Mouse (Mus musculus) thymus, postnatal 25 days (tissue): ENCODE measurements around the gene Clint1.
"Not testable (repeated sequence)": the region's sequence is repeated elsewhere in the genome, so short reads cannot be mapped to it uniquely, and the experiment has no call there.

Source experiments
- DNase-seq: peaks from one replicate; pipeline ENCODE4 v3.0.0; 2022

Clint1 gene

GRCm38 (mm10) chr11:45849203-45849602, 2.6 kb upstream of the Clint1 start:
- no peak for DNase-seq

DNA sequence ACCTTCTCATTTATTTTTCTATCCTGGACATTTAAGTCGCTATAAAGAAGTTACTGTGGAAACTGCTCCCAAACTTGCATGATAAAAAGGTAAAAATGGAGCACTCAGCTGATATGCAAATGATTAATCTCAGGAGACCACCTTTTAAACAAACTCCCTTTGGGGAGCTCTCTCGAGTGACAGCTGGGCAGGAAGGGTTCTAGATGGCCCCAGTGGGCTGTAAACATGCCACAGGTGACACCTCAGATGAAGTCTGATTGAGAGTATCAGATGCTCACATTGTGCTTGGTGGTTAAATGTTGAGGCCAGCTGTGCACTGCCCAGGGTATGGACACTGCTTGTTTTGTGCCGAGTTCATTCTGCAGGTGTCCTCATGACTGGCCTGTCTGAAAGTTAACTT, 2.0 kb upstream of the Clint1 start:
- DNase-seq: no peak

DNA sequence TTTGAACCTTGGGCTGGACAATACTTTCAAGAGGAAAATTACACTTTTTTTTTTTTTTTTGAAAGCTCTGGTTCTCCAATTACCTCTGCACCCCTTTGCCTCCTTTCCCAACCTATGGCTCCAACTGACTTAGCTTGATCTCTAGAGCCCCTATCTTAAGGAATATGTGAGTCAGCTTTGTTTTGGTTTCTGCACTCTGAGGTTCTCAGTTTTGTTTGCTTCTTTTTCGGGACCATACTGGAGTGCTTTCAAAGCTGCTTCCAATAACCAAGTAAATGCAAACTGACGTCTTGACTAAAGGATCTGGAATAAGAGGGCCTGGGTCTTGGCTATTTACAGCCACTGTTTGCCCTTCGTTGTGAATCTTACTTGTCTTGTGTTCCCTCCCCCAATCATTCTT, 1.5 kb upstream of the Clint1 start:
- no peak for DNase-seq

GRCm38 (mm10) chr11:45852124-45852994, 508 bp downstream of the Clint1 start:
- peak; percentile 50 for DNase-seq

DNA sequence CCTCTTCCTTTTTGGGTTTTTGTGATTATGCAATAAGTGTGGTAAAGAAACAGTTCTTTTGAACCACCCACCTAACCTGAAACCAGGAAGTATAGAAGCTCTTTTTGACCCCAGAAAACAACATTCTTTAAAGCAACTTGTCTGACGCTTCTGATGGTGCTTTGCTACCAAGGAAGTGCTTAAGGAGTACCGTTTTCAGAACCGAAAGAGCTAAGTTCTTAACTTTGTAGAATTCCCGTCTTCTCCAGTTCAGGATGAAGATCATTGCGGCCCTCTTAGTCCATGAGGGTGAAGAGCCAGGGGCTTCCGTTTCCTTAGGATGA, 1.1 kb downstream of the Clint1 start:
- no peak for DNase-seq

- DNase-seq: no peak
These were observed 2.1 kb downstream of the Clint1 start for GRCm38 (mm10) chr11:45853916-45854315.

GRCm38 (mm10) chr11:45854381-45854780, 2.5 kb downstream of the Clint1 start:
- no peak for DNase-seq

DNA sequence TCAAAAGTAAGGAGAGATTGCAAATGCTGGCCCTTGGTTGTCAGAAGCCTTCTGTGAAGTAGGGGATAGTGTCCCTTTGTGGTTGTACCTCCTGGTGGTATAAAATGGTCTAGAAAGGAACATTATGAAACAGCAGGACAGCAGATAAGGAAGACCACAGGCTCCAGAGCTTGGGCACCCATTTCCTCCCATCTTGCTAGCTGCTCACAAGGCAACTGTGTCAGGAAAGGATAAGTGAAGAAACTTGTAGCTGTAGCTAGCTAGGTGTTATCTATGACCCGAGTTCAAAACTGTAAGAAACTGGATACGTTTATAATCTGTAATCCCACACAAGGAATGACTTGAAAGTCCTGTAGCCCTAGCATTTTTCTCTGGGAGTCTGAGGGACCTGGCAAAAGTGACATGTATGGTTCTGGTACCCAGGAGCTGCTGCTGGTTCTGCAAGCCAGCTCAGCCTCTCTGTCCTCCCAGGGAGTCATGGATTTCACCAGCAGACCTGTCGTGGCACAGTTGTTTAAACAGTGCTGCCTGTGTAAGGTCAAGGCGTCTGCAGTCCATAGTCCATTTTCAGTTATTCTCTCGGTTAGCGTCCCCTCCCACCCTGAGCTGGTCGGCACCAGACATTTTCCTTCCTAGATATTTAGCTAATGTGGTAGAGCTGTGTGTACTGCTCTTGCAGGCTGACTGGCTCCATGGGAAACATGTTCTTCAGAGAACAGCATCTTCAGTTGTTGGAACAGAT, 3.7 kb downstream of the Clint1 start:
- no peak for DNase-seq

GRCm38 (mm10) chr11:45856149-45856516, 4.3 kb downstream of the Clint1 start:
- DNase-seq: no peak

DNA sequence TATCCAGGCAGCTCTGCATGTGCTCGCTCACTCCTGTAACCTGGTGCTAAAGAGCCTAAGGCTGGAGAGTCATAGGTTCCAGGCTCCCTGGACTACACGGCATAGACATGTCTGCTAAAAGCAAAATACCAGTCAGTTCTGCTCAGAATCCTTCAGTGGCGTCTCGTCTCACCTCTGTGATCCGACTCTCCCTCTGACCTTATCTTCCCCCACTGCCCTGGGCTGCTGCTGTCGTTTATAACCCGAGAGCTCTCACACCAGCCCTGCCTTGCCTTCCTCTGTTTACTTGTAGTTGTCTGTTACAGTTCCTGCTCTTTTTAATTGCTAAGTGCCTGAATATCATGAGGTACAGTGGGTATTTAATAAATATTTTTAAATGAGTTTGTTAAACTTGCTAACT, 9.5 kb downstream of the Clint1 start:
- DNase-seq: no peak

DNA sequence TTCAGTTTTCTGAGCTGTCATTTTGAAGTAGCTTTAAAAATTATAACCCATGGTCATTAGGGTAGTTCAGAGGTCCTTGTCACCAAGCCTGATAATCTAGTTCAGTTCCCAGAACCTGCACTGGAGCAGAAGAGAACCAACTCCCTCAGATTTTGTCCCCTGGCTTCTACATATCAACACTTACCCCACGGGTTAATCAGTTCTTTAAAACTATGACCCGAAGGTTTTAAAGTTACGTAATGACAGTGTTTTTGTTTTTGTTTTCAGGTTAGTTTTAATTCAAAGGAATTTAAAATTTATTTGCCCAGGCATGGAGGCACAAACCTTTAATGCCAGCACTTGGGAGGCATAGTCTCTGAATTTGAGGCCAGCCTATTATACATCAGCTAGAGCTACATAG, 12.6 kb downstream of the Clint1 start:
- DNase-seq: no peak

DNA sequence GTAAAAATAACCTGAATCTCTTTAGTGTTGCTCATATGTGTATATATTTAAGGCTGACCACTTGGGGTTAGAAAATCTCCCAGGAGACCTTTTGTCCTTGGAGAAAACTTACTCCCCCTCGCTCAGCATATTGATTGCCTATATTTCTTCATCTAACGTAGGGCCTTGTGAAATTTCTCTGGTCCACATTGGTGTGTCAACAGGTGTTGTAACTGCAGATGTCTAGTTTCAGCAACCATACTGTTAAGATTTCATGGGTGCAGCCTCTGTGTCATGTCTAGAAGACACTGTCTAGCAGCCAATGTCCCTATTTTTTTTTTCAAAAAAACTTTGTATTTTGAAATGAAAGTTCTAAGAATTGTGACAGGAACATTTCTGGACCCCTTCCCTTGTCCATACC, 14.0 kb downstream of the Clint1 start:
- no peak for DNase-seq

- DNase-seq: no peak
These were observed 14.7 kb downstream of the Clint1 start for GRCm38 (mm10) chr11:45866534-45866933.

GRCm38 (mm10) chr11:45873666-45874065, 21.8 kb downstream of the Clint1 start:
- DNase-seq: no peak

GRCm38 (mm10) chr11:45874251-45874650, 22.4 kb downstream of the Clint1 start:
- peak; percentile 34 for DNase-seq

GRCm38 (mm10) chr11:45875351-45875935, 23.6 kb downstream of the Clint1 start:
- no peak for DNase-seq

GRCm38 (mm10) chr11:45876036-45876435, 24.2 kb downstream of the Clint1 start:
- DNase-seq: no peak

DNA sequence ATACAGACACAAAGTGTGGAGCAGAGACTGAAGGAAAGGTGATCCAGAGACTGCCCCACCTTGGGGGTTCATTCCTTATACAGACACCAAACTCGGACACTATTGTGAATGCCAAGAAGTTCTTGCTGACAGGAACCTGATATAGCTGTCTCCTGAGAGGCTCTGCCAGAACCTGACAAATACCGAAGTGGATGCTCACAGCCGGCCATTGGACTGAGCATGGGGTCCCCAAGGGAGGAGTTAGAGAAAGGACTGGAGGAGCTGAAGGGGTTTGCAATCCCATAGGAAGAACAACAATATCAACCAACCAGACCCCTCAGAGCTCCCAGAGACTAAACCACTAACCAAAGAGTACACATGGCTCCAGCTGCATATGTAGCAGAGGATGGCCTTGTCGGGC, 27.5 kb downstream of the Clint1 start:
- DNase-seq: not testable (repeated sequence)

GRCm38 (mm10) chr11:45881026-45881682, 29.3 kb downstream of the Clint1 start:
- DNase-seq: no peak

- no peak for DNase-seq
These were observed 29.8 kb downstream of the Clint1 start for GRCm38 (mm10) chr11:45881683-45882068.

DNA sequence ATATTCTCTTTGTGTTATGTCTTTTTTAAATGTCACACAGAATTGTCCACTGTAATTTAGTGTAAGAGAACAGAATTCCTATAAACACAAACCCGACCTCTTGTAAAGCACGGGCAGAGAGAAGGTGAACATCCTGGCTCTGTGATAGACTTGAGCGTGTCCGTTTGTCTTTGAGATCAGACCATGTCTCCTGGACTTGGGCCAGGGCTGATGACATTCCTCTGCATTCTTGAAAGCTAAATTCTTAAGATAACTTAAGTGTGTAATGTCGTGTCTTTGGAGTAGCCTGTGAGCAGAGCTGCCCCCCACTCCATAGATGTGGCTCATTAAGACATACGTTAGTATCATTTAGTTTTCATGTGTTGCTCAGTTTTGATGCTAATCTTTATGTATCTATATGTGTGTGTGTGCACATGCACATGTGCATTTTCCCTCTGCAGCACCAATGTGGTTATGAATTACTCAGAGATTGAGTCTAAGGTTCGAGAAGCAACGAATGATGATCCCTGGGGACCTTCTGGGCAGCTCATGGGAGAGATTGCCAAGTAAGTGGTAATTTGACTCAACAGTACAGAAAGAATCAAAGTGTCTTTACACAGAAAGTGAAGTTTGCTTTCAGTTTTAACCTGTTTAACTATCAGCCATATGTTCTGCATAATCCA, 31.6 kb downstream of the Clint1 start:
- no peak for DNase-seq

GRCm38 (mm10) chr11:45884029-45884428, 32.2 kb downstream of the Clint1 start:
- DNase-seq: no peak
